Mouse (Mus musculus) T-cell, adult 2 months (primary cell): Measurements from ENCODE around the gene Ccl27a.

ENCODE experiments used
- DNase-seq: peaks from one replicate; pipeline ENCODE4 v3.0.0; 2022; ENCODE audit warnings: low spot score

The Ccl27a gene

GRCm38 (mm10) chr4:41755338-41756305 is 18.4 kb downstream of the Ccl27a start, which contains the start of gene Sigmar1:
Sigmar1 (minus strand) TSS chr4:41756157.
- DNase-seq: peak; percentile 90

- no peak for DNase-seq
These were observed 19.2 kb downstream of the Ccl27a start, which contains the start of gene Galt for GRCm38 (mm10) chr4:41754797-41755337. Galt (plus strand) TSS chr4:41755228.

GRCm38 (mm10) chr4:41745021-41745420 is 29.0 kb downstream of the Ccl27a start:
- no peak for DNase-seq

GRCm38 (mm10) chr4:41744131-41744530 is 29.9 kb downstream of the Ccl27a start:
- DNase-seq: no peak

- DNase-seq: peak; percentile 93
These were observed 32.9 kb downstream of the Ccl27a start for GRCm38 (mm10) chr4:41741158-41741560.

- peak; percentile 20 for DNase-seq
These were observed 33.5 kb downstream of the Ccl27a start for GRCm38 (mm10) chr4:41740380-41741157.

GRCm38 (mm10) chr4:41739260-41739659 is 34.8 kb downstream of the Ccl27a start:
- no peak for DNase-seq

- DNase-seq: no peak
These were observed 35.8 kb downstream of the Ccl27a start for GRCm38 (mm10) chr4:41738256-41738603.

- DNase-seq: peak; percentile 80
These were observed 36.3 kb downstream of the Ccl27a start for GRCm38 (mm10) chr4:41737602-41738255.

- no peak for DNase-seq
These were observed 42.8 kb downstream of the Ccl27a start, which contains the start of gene Arid3c for GRCm38 (mm10) chr4:41731052-41731765. Arid3c (minus strand) TSS chr4:41731142.

- no peak for DNase-seq
These were observed 47.0 kb downstream of the Ccl27a start for GRCm38 (mm10) chr4:41726826-41727621.

- DNase-seq: peak; percentile 89
These were observed 51.1 kb downstream of the Ccl27a start, which contains the start of gene Dctn3 for GRCm38 (mm10) chr4:41722918-41723351. Dctn3 (minus strand) TSS chr4:41723170.
